ENCODE assay signal across 14 mouse cellular contexts in the genomic region with DNA sequence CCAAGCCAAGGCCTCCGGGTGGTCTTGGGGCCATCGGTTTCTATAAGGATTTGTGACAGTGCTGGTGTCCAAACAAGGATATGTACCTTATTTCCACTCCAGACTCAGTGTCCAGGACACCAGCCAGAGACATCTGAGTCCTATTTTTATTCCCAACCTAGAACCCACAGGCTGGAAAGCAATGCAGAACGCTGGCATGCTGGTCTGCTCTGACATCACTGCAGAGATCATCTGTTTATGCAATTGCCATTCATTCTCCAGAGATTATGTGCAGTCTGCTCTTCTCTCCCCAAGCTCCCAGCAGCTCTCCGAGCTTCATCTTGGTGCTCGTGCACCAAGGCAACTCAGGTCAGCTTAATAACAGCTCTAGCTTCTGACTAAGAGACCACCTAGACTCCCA. TPM values are rescaled to one million over a fixed set of nuclear protein-coding genes. Genes with fewer than 3 reads are reported as not detected.
DNase-seq lines count a peak whose midpoint lies in the region; TF ChIP-seq lines count a peak whose summit lies in the region.
"Had no signal": no experiment of that assay in that cellular context is flagged by ENCODE, and none has a peak within 500 bp of the region (broad histone marks: within the 10 kb centered on the region; RNA-seq: fewer than 3 reads in every experiment).

No protein-coding gene starts in this region.

- intact Hi-C loops in gastrocnemius, adult 2 months (cut with DNase I) = no loop called here

- H3K27ac ChIP-seq in gastrocnemius, adult 2 months = no peak overlapping the region
- H3K27ac ChIP-seq: embryonic facial prominence, embryonic 15.5 days; hindbrain, embryonic 14.5 days had no signal

- DNase-seq in gastrocnemius, adult 2 months = peak; percentile 40
- no peak for DNase-seq in gastrocnemius, postnatal 4 days (ENCODE audit: low spot score in 2 of 2)
- peak; percentile 46 to 63 for DNase-seq in right cerebral cortex, adult 2 months (ENCODE audit: low spot score in 2 of 2)
- DNase-seq in right cerebral cortex, postnatal 4 days = no peak
- DNase-seq in cerebellum, postnatal 36 days = peak; percentile 19 to 28
- peak; percentile 40 for DNase-seq in right cerebral cortex, postnatal 25 days
- no peak for DNase-seq in thymus, postnatal 0 days (ENCODE audit: low spot score)
- DNase-seq in gastrocnemius, adult 18-20 months (ENCODE audit: low spot score) = no peak
- DNase-seq: adrenal gland, adult 2 months; lung, adult 2 months had no signal

- TF ChIP-seq CTCF in gastrocnemius, adult 2 months (IDR thresholded peaks at IDR 0.05) = no peak

- no peak overlapping the region for H3K4me3 ChIP-seq in gastrocnemius, adult 2 months
- H3K4me3 ChIP-seq: embryonic facial prominence, embryonic 15.5 days; heart, embryonic 12.5 days; megakaryocyte, embryonic 14.5 days had no signal

RNA-seq across cellular contexts. Expression of gene Kalrn, which starts 12.5 kb away (rescaled TPM):
- 10 to 100 TPM; 21.8 to 28.3 TPM for total RNA-seq in gastrocnemius, adult 2 months (2021)
- 10 to 100 TPM; 22.6 to 24.6 TPM for total RNA-seq in gastrocnemius, postnatal 4 days (2021)
- polyA plus RNA-seq in thymus, postnatal 0 days (2015; fragmentation: Nextera tagmentation; extraction: Ambion mirVana) = 2.3 and 2.8 TPM in 2 replicates
- total RNA-seq in gastrocnemius, adult 18-20 months (2021) = 10 to 100 TPM; 18.6 to 24.1 TPM

Comparison
In these comparisons a context has a peak if more than half of its experiments do, and no peak if none do; other contexts are left out.
1. DNase-seq: peak in gastrocnemius, adult 2 months (single experiment), right cerebral cortex, adult 2 months (2 of 2), cerebellum, postnatal 36 days (2 of 2) and right cerebral cortex, postnatal 25 days (single experiment); none in gastrocnemius, postnatal 4 days (0 of 2), right cerebral cortex, postnatal 4 days (single experiment), thymus, postnatal 0 days (single experiment) and gastrocnemius, adult 18-20 months (single experiment).